Mouse (Mus musculus) cerebellum, adult 9-11 months (tissue): Measurements from ENCODE around the gene Gm13304.
"Not testable (repeated sequence)": the region's sequence is repeated elsewhere in the genome, so short reads cannot be mapped to it uniquely, and the experiment has no call there.

Experiments used
- DNase-seq: peaks from one replicate; pipeline ENCODE4 v3.0.0; 2022

Gm13304 gene

GRCm38 (mm10) chr4:42114517-42114916 lies at the start of gene Gm13304:
TSS of gene Gm13304 (plus strand) at chr4:42114817.
- DNase-seq = not testable (repeated sequence)

GRCm38 (mm10) chr4:42090907-42091306 lies 23.7 kb upstream of the Gm13304 start, which contains the start of gene Gm3893:
TSS of gene Gm3893 (plus strand) at chr4:42091207.
- DNase-seq = not testable (repeated sequence)

- not testable (repeated sequence) for DNase-seq
These were observed 38.5 kb downstream of the Gm13304 start, which contains the start of gene Gm13306 for GRCm38 (mm10) chr4:42153136-42153535. TSS of gene Gm13306 (plus strand) at chr4:42153436.
